Mouse (Mus musculus) midbrain, embryonic 10.5 days (tissue): ENCODE measurements at regions not wholly inside any gene's neighbourhood (a gene's known extent, or its start where the extent isn't known, plus 50 kb on each side); places are given as distances from the start of the nearest gene placed in this dataset.

Experiments used
- DNase-seq: peaks from one replicate; pipeline ENCODE4 v3.0.0-alpha.2; 2017; ENCODE audit warnings: low spot score
- H3K27ac ChIP-seq: fragments of 300-500 bp; sonication (generic); replicated peaks from 2 replicates; pipeline ENCODE4 v1.5.1; 2016; ENCODE audit warnings: mild to moderate bottlenecking
- H3K27me3 ChIP-seq: fragments of 300-500 bp; sonication (generic); 2 replicates; pipeline ENCODE4 v1.6.1; 2016; ENCODE audit warnings: low read depth, mild to moderate bottlenecking; ENCODE audit not compliant: poor library complexity, severe bottlenecking
- H3K36me3 ChIP-seq: fragments of 300-500 bp; sonication (generic); 2 replicates; pipeline ENCODE4 v1.6.1; 2016; ENCODE audit warnings: mild to moderate bottlenecking, moderate library complexity
- H3K4me1 ChIP-seq: fragments of 300-500 bp; sonication (generic); 2 replicates; pipeline ENCODE4 v1.6.1; 2016
- H3K4me3 ChIP-seq: fragments of 300-500 bp; sonication (generic); 2 replicates; pipeline ENCODE4 v1.5.1; 2016; ENCODE audit warnings: mild to moderate bottlenecking, moderate library complexity
- H3K9me3 ChIP-seq: fragments of 300-500 bp; sonication (generic); replicated peaks from 2 replicates; pipeline ENCODE4 v1.6.1; 2016; ENCODE audit warnings: mild to moderate bottlenecking
- WGBS: fragments of 180-500 bp; shearing (Covaris S2); methylation state at CpG from one replicate; pipeline ENCODE4 v1.1.7; 2016; 5-methylcytosine and 5-hydroxymethylcytosine counted together

DNA sequence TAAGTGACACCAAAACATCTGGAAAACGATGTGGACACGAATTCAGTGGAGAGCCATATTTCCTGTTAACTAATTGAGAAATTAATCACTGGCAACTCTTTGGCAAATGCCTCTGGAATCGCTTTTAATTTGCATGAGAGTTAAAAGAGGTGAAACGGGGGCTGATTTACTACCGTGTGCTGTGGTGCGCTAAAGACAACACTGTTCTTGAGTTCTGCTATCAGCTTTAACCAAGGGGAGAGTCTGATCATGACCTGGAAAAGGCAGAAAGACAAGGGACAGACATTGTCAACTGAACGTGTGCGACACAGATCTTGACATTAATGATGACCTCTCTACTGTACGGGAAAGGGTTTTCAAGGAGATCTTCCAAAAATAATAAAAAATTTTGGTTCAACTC, 152.8 kb upstream of the Fat1 start:
- Histone ChIP-seq H3K4me3 (no peak overlapping the region), H3K4me1 (peaks cover 7% of the 10 kb centered on the region), H3K9me3 (no peaks in the 10 kb centered on the region), H3K27ac (no peak overlapping the region), H3K27me3 (no peaks in the 10 kb centered on the region), H3K36me3 (no peaks in the 10 kb centered on the region)
- WGBS, result 93% methylated on average over 9 of the region's 9 CpGs
- no peak for DNase-seq

DNA sequence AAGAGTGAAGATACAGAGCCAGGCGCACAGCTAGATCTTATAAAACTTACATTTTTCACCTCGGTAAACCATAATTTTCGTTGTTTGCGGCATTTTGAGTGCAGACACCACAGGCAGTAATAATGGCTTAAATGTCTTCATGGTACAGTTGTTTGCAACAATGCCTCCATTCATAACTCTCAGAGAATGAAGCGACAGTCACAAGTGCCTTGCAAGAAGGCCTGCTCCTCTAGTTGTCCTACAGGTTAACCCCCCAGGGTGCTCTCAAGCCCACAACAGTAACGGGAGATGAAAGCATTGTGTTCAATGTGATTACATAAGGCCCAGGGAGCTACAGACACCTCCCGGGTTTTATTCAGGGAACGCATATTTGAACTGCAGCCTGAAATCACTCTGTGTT, 150.1 kb upstream of the Fat1 start:
- Histone ChIP-seq H3K4me3 (no peak overlapping the region), H3K27ac (no peak overlapping the region), H3K36me3 (no peaks in the 10 kb centered on the region), H3K9me3 (no peaks in the 10 kb centered on the region), H3K27me3 (no peaks in the 10 kb centered on the region), H3K4me1 (peaks cover 7% of the 10 kb centered on the region)
- no peak for DNase-seq
- WGBS, result 58% methylated on average over 8 of the region's 8 CpGs

DNA sequence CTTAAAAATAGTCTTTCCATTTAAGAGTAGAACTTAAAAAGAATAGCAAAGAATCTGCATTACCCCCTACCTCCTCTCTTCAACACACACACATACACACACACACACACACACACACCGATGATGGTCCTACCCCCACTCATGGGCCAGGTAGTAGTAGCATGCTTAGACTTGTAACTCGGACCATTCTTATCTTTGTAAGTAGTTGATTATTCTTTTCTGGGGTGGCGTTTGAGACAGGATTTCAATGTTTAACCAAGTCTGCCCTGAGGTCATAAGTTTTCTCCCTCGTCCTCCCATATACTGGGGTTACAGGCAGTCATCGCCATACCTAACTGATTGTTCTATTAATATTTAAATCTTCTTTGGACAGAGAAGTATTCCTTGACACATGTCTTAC, 148.5 kb upstream of the Fat1 start:
- Histone ChIP-seq H3K27ac (no peak overlapping the region), H3K27me3 (no peaks in the 10 kb centered on the region), H3K36me3 (no peaks in the 10 kb centered on the region), H3K9me3 (no peaks in the 10 kb centered on the region), H3K4me3 (no peak overlapping the region), H3K4me1 (peaks cover 7% of the 10 kb centered on the region)
- no peak for DNase-seq
- 87% methylated on average over 5 of the region's 5 CpGs for WGBS

DNA sequence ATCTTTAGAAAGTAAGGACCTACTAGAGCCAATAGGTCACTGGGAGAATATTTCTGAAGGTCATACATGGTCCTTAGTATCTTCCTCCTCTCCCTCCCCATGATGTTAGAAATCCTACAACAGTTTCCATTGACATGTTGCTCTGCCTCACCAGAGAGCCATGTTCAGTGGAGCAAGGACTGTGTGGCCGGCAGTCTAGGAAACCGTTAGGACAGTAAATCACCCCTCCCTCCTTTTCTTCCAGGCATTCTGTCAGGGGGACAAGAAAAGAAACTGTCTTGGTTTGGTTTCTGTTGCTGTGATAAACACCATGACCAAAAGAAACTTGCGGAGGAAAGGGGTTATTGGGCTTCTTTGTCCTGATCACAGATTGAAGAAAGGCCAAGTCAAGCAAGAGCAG, 147.0 kb upstream of the Fat1 start:
- H3K4me3 ChIP-seq, result no peak overlapping the region
- H3K9me3 ChIP-seq, result no peaks in the 10 kb centered on the region
- 80% methylated on average over 3 of the region's 3 CpGs for WGBS
- no peaks in the 10 kb centered on the region for H3K27me3 ChIP-seq
- no peak overlapping the region for H3K27ac ChIP-seq
- H3K4me1 ChIP-seq, result peaks cover 7% of the 10 kb centered on the region
- no peak for DNase-seq
- H3K36me3 ChIP-seq, result no peaks in the 10 kb centered on the region

DNA sequence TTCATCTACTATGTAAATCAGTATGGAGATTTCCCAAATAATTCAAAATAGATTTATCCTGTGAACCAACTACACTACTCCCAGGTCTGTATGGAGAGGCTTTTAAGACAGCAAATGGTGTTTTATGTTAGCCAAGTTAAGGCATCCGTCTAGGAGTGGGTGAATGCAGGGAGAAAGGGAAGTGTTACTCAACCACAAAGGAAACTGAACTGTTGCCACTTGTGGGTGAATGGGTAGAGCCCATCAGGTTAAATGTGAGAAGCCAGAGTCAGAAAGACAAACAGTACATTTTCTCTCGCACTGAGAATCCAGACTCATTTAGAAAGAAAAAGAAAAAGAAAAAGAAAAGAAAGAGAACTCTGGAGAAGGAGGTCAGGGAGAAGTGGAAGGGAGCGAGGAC, 135.7 kb upstream of the Fat1 start:
- 82% methylated on average over 3 of the region's 3 CpGs for WGBS
- Histone ChIP-seq H3K27ac (no peak overlapping the region), H3K36me3 (no peaks in the 10 kb centered on the region), H3K9me3 (no peaks in the 10 kb centered on the region), H3K4me1 (peaks cover 23% of the 10 kb centered on the region), H3K4me3 (no peak overlapping the region), H3K27me3 (no peaks in the 10 kb centered on the region)
- no peak for DNase-seq

DNA sequence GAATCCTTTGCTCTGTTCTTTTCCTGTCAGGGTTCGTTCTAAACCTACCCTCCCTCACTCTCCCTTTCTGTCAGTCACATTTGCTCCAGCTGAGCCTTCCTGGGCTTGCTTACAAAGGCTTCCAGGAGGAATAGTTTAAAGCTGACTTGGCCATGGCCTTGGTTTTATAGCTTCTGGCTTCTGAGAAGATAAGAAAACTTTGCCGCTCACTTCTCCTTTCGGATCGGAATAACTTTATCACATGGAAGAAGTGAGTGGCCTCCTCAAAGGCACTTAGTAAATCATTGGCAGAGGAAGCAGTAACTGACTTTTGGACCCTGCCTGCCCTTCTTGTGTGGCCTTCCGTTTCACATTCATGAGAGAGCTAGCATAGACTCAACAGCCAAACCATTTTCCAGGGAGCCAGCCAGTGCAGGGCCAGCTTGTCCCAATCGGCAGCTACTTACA, 134.4 kb upstream of the Fat1 start:
- WGBS, result 77% methylated on average over 6 of the region's 6 CpGs
- no peak for DNase-seq
- Histone ChIP-seq H3K4me1 (peaks cover 27% of the 10 kb centered on the region), H3K4me3 (no peak overlapping the region), H3K36me3 (no peaks in the 10 kb centered on the region), H3K27me3 (no peaks in the 10 kb centered on the region), H3K9me3 (no peaks in the 10 kb centered on the region), H3K27ac (no peak overlapping the region)

DNA sequence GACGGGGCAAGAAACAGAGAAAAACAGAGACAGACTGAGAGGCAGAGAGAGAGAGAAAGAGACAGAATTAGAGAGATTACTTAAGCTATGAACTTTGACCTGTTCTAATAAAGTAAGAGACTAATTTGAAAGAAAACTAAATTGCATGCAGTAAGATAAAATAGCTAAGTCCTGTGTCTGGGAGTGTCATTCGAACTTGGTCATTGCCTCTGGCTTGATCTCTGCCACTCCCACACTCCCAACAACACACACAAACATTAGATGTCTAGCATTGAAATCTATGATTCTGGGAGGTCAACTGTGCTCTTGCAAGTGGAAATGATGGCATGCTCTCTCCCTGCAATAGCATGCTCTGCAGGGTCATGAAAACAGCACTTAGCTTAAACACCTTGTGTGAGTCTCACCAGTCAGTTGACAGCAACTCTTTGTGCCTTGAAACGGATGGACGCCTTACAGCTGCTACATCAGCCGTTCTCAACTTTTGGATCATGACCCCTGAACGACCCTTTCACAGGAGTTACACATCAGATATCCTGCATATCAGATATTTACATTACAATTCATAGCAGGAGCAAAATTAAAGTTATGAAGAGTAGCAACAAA, 133.5 kb upstream of the Fat1 start:
- no peaks in the 10 kb centered on the region for H3K27me3 ChIP-seq
- no peaks in the 10 kb centered on the region for H3K9me3 ChIP-seq
- no peak for DNase-seq
- H3K4me3 ChIP-seq, result no peak overlapping the region
- peaks cover 27% of the 10 kb centered on the region for H3K4me1 ChIP-seq
- H3K36me3 ChIP-seq, result no peaks in the 10 kb centered on the region
- H3K27ac ChIP-seq, result no peak overlapping the region
- 47% methylated on average over 6 of the region's 6 CpGs for WGBS

DNA sequence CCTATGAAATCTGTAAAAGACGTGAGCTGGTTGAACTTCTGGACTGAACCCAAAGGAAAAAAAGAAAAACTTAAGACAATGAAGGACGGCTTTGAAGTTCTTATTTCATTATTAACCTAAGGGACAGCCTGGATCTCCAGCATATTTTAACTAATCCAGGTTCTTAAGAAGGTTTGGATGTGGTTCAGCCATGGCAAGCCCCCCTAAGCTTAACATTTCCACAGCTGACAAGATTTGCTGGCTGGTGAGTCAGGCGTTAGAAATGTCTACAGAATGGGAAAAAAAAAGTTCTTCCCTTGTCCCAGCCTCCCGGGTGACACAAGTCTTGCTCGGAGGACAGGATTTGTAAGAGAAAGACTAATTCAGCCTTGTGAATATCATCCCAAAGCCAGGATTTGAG, 132.9 kb upstream of the Fat1 start:
- Histone ChIP-seq H3K4me3 (no peak overlapping the region), H3K9me3 (no peaks in the 10 kb centered on the region), H3K27ac (no peak overlapping the region), H3K36me3 (no peaks in the 10 kb centered on the region), H3K27me3 (no peaks in the 10 kb centered on the region), H3K4me1 (peaks cover 27% of the 10 kb centered on the region)
- no peak for DNase-seq
- WGBS, result 43% methylated on average over 5 of the region's 5 CpGs

DNA sequence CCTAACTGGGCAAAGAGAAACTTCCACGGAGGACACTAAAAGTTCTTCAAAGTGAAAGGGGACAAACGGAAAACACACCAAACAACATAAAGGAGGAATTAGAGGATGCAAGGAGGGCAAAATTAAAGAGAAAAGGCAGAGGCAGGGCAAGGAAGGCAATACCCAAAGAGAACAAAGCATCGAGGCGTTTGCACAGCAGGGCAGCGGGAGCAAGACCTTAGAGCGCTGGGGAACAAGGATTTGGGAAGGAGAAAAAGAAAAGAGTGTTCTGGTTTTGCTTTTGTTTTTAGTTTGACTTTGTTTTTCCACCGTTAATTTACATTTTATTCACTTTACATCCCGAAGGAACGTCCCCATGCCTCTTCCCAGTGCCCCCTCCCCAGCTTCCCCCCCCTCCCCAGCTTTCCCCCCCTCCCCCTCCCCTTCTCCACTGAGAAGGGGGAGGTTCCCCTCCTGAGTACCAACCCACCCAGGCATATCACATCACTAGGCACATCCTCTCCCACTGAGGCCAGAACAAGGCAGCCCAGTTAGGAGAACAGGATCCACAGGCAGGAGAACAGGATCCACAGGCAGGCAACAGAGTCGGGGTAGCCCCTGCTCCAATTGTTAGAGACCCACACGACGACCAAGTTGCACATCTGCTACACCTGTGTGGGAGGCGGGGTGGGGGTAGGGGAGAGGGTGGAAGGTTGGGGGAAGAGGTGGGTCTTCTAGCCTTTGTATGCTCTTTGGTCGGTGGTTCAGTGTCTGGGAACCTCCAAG, 130.7 kb upstream of the Fat1 start:
- H3K36me3 ChIP-seq, result no peaks in the 10 kb centered on the region
- no peak for DNase-seq
- H3K27me3 ChIP-seq, result no peaks in the 10 kb centered on the region
- peaks cover 27% of the 10 kb centered on the region for H3K4me1 ChIP-seq
- H3K4me3 ChIP-seq, result no peak overlapping the region
- peak overlapping the region; percentile 33; the same call in 1 of the 2 replicates for H3K27ac ChIP-seq
- no peaks in the 10 kb centered on the region for H3K9me3 ChIP-seq
- 22% methylated on average over 14 of the region's 14 CpGs for WGBS

DNA sequence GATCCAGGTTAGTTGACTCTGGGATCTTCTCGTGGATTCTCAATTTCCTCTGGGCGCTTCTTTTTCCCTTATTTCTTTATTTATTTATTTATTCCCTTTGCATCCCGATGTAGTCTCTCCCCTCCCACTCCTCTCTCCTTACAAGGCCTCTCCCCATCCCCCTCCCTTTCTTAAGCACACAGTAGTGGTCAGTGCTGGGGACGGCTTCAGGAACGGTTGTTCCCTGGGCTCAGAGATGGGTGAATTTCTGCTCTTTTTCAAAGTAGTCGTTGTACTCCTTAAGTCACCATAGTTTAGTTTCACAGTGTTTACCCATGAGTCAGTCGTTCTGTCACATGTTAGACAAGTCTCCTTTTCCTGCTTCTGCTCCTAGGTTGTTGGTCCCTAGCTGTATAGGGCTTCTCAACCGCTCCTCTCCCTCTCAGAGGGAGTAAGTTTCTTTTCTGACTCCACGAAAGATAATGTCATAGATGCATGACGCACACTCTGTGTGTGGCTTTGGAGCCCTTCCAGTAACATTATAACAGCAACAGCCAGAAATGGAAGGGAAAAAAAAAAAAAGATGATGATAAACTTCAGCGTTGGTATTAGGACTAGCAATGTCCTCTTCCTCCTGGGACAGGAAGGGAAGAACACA, 129.9 kb upstream of the Fat1 start:
- no peaks in the 10 kb centered on the region for H3K36me3 ChIP-seq
- H3K4me1 ChIP-seq, result peaks cover 27% of the 10 kb centered on the region
- H3K27ac ChIP-seq, result no peak overlapping the region
- H3K27me3 ChIP-seq, result no peaks in the 10 kb centered on the region
- H3K4me3 ChIP-seq, result no peak overlapping the region
- 72% methylated on average over 11 of the region's 11 CpGs for WGBS
- no peak for DNase-seq
- no peaks in the 10 kb centered on the region for H3K9me3 ChIP-seq

DNA sequence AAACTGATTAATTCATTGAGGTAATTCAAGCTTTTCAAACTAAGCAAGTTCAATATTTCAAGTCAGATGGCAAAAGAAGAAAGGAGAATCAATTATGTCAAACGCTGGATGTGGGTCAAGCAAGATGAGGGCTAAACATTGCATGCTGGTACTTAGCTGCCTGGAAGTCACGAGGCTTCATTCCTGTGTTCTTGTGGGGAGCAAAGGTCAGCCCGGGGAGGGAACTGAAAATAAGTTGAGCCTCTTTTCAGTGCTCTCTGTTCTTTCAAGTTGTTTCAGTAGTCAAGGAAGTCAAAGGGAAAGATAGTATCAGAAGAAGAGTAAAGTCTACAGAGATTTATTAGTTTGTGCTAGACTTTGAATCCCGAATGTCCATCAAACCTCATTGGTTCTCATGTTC, 122.9 kb upstream of the Fat1 start:
- Histone ChIP-seq H3K27ac (no peak overlapping the region), H3K4me1 (no peaks in the 10 kb centered on the region), H3K9me3 (no peaks in the 10 kb centered on the region), H3K36me3 (no peaks in the 10 kb centered on the region), H3K27me3 (no peaks in the 10 kb centered on the region), H3K4me3 (no peak overlapping the region)
- WGBS, result 74% methylated on average over 4 of the region's 4 CpGs
- DNase-seq, result no peak

DNA sequence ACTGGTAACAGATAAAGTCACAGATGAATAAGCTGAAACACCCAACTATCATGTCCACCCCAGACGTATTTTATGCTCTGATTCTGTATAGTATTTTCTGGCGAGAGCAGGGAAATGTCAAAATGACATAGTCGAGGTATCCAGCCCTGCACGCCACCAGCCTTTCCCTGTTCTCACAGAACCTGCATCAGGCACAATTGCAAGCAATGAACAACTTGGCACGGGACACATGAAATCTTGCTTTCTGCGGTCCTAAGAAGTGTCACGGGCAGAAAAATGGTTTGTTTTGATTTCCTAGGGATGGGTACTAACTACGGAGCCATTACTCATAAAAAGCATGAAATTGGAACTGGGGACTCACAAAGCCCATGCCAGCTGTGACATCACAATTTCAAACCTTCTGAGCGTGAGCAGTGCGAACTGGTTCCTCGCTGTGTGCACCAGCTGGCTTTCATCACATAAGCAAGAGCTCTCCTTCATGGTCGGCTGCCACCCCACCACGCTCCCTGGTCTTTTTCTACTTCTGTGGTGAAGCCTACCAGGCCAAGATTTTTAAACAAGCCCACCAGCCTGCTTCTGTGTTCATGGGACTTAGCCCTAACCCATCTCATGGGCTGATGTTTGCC, 117.6 kb upstream of the Fat1 start:
- H3K4me1 ChIP-seq, result no peaks in the 10 kb centered on the region
- H3K4me3 ChIP-seq, result no peak overlapping the region
- no peaks in the 10 kb centered on the region for H3K27me3 ChIP-seq
- no peaks in the 10 kb centered on the region for H3K9me3 ChIP-seq
- no peak overlapping the region for H3K27ac ChIP-seq
- no peak for DNase-seq
- no peaks in the 10 kb centered on the region for H3K36me3 ChIP-seq
- 92% methylated on average over 13 of the region's 13 CpGs for WGBS

DNA sequence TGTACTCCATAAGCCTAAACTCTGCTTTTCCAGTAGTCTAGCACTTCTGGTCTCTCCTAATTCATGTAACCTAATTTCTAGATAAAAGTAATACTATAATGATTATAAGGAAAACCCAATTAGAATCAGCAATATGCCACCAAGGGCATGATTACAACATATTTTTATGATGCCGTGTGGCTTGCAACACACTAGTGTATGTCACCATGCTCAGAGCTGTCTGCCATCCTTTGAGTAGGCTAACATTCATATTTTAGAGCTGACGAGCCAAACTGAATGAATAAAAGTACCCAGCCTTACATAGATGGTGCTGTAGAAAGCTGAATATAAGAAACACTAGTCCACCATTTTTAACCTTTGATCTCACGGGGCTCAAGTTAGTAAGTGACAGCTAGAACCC, 116.0 kb upstream of the Fat1 start:
- Histone ChIP-seq H3K4me3 (no peak overlapping the region), H3K27me3 (no peaks in the 10 kb centered on the region), H3K27ac (no peak overlapping the region), H3K4me1 (no peaks in the 10 kb centered on the region), H3K9me3 (peaks cover 9% of the 10 kb centered on the region), H3K36me3 (no peaks in the 10 kb centered on the region)
- WGBS, result 90% methylated on average over 3 of the region's 3 CpGs
- no peak for DNase-seq
